Mouse (Mus musculus) CH12.LX (cell line): ENCODE measurements around the gene Dgcr6. TPM values are rescaled to one million over a fixed set of nuclear protein-coding genes. Genes with fewer than 3 reads are reported as not detected.
A peak's percentile ranks its signal among the peaks of the same experiment; 100 is the strongest.

Source experiments
- DNase-seq: peaks from one replicate; pipeline ENCODE4 v3.0.0-alpha.2; 2013; ENCODE audit errors: extremely low read depth
- H3K27ac ChIP-seq: 2 replicates; pipeline ENCODE4 v1.5.1; 2012; ENCODE audit warnings: low read depth, mild to moderate bottlenecking, control low read depth, moderate library complexity; ENCODE audit not compliant: insufficient read depth
- H3K27me3 ChIP-seq: replicated peaks from 2 replicates; pipeline ENCODE3; 2012; ENCODE audit warnings: inconsistent platforms
- H3K36me3 ChIP-seq, 2 experiments: replicated peaks in 1 of 2; 2 replicates each; pipeline versions ENCODE3 to v1.6.1; 2012; ENCODE audit warnings: inconsistent platforms in 1 of 2, low read length in 1 of 2, mild to moderate bottlenecking in 1 of 2, mixed read lengths in 1 of 2, moderate library complexity in 1 of 2; ENCODE audit not compliant: control insufficient read depth in 1 of 2, insufficient read depth in 1 of 2
- H3K4me1 ChIP-seq, 2 experiments: 2 replicates each; pipeline ENCODE4 v1.6.1; 2012; ENCODE audit warnings: inconsistent platforms in 1 of 2, moderate library complexity in 1 of 2; ENCODE audit not compliant: insufficient read depth in 2 of 2, control insufficient read depth in 1 of 2
- H3K4me2 ChIP-seq: 2 replicates; pipeline ENCODE4 v1.6.1; 2012; ENCODE audit warnings: low read depth, mild to moderate bottlenecking, control low read depth; ENCODE audit not compliant: poor library complexity, insufficient read depth, severe bottlenecking
- H3K4me3 ChIP-seq, 3 experiments: fragments of 150-350 bp in 1 of 3; sonication (generic) in 1 of 3; replicated peaks in 1 of 3; 2 replicates each; pipeline versions ENCODE3 to v1.5.1; 2011 to 2012; ENCODE audit warnings: low read depth in 2 of 3, low read length in 2 of 3, mild to moderate bottlenecking in 2 of 3, moderate library complexity in 2 of 3, control low read depth in 1 of 3, improper control_type of control experiment in 1 of 3, inconsistent platforms in 1 of 3, mixed read lengths in 1 of 3; ENCODE audit not compliant: poor library complexity in 1 of 3
- H3K79me2 ChIP-seq: replicated peaks from 2 replicates; pipeline ENCODE4 v1.6.1; 2012; ENCODE audit warnings: mild to moderate bottlenecking, moderate library complexity; ENCODE audit not compliant: control insufficient read depth, poor library complexity, insufficient read depth, severe bottlenecking; ENCODE audit errors: extremely low read depth
- H3K9ac ChIP-seq: 2 replicates; pipeline ENCODE4 v1.6.1; 2012; ENCODE audit warnings: low read depth, mild to moderate bottlenecking, control low read depth, moderate library complexity; ENCODE audit not compliant: insufficient read depth
- H3K9me3 ChIP-seq: replicated peaks from 2 replicates; pipeline ENCODE3; 2012; ENCODE audit warnings: low read length, inconsistent platforms, mixed read lengths
- CHD2 ChIP-seq: IDR thresholded peaks from 2 replicates; pipeline ENCODE4 v1.6.1; 2011; ENCODE audit warnings: low read length, improper control_type of control experiment
- CTCF ChIP-seq, 2 experiments: IDR thresholded peaks in 1 of 2; conservative IDR thresholded peaks in 1 of 2; 2 replicates each; pipeline ENCODE4 v1.5.1; 2011 to 2012; ENCODE audit warnings: low read depth in 2 of 2, low read length in 2 of 2, improper control_type of control experiment in 1 of 2, inconsistent platforms in 1 of 2, mild to moderate bottlenecking in 1 of 2, moderate library complexity in 1 of 2
- E2F4 ChIP-seq: IDR thresholded peaks from 2 replicates; pipeline ENCODE4 v1.6.1; 2011; ENCODE audit warnings: low read depth, low read length, improper control_type of control experiment; ENCODE audit not compliant: insufficient replicate concordance
- EP300 ChIP-seq: IDR thresholded peaks from 2 replicates; pipeline ENCODE4 v1.6.1; 2011; ENCODE audit warnings: low read length, improper control_type of control experiment
- JUN ChIP-seq: IDR thresholded peaks from 2 replicates; pipeline ENCODE4 v1.6.1; 2011; ENCODE audit warnings: low read depth, mild to moderate bottlenecking, low read length, improper control_type of control experiment, moderate library complexity; ENCODE audit not compliant: insufficient read depth
- MAFK ChIP-seq: IDR thresholded peaks from 2 replicates; pipeline ENCODE4 v1.6.1; 2011; ENCODE audit warnings: low read length, improper control_type of control experiment; ENCODE audit not compliant: insufficient replicate concordance
- MAZ ChIP-seq: IDR thresholded peaks from 2 replicates; pipeline ENCODE4 v1.6.1; 2012; ENCODE audit warnings: low read depth, mild to moderate bottlenecking, inconsistent platforms, low read length, improper control_type of control experiment, moderate library complexity
- MEF2A ChIP-seq: IDR thresholded peaks from 2 replicates; pipeline ENCODE4 v1.6.1; 2014; ENCODE audit warnings: low read depth, mild to moderate bottlenecking, inconsistent platforms, low read length, improper control_type of control experiment, borderline replicate concordance
- NELFE ChIP-seq: IDR thresholded peaks from 2 replicates; pipeline ENCODE4 v1.6.1; 2011; ENCODE audit warnings: low read depth, low read length, improper control_type of control experiment
- NRF1 ChIP-seq: IDR thresholded peaks from 2 replicates; pipeline ENCODE4 v1.6.1; 2014; ENCODE audit warnings: low read depth, mild to moderate bottlenecking, inconsistent platforms, low read length, improper control_type of control experiment, moderate library complexity
- POLR2A ChIP-seq: IDR thresholded peaks from 2 replicates; pipeline ENCODE4 v1.6.1; 2011; ENCODE audit warnings: low read depth, mild to moderate bottlenecking, improper control_type of control experiment, low read length
- POLR2AphosphoS2 ChIP-seq: IDR thresholded peaks from 2 replicates; pipeline ENCODE4 v1.6.1; 2011; ENCODE audit warnings: low read depth, low read length, improper control_type of control experiment
- SMC3 ChIP-seq: IDR thresholded peaks from 2 replicates; pipeline ENCODE4 v1.6.1; 2011; ENCODE audit warnings: low read depth, low read length, improper control_type of control experiment
- TBP ChIP-seq: conservative IDR thresholded peaks from 2 replicates; pipeline ENCODE4 v1.6.1; 2011; ENCODE audit warnings: low read depth, low read length, improper control_type of control experiment
- UBTF ChIP-seq: IDR thresholded peaks from 2 replicates; pipeline ENCODE4 v1.6.1; 2012; ENCODE audit warnings: low read depth, mild to moderate bottlenecking, inconsistent platforms, low read length, improper control_type of control experiment, moderate library complexity
- ZC3H11A ChIP-seq: IDR thresholded peaks from 2 replicates; pipeline ENCODE4 v1.6.1; 2012; ENCODE audit warnings: low read depth, mild to moderate bottlenecking, inconsistent platforms, low read length, improper control_type of control experiment
- ZKSCAN1 ChIP-seq: IDR thresholded peaks from 2 replicates; pipeline ENCODE4 v1.6.1; 2012; ENCODE audit warnings: low read depth, inconsistent platforms, low read length, improper control_type of control experiment, borderline replicate concordance
- ZMIZ1 ChIP-seq: IDR thresholded peaks from 2 replicates; pipeline ENCODE4 v1.6.1; 2012; ENCODE audit warnings: low read depth, mild to moderate bottlenecking, inconsistent platforms, low read length, improper control_type of control experiment
- dilution Hi-C: fragments of 300-500 bp; cut with MboI; formaldehyde crosslinking; loops from 2 replicates; pipeline ENCODE4 v1.14.3; 2020; ENCODE audit warnings: low sequenced_read_pairs; ENCODE audit not compliant: extremely low pct_unique_long_range_greater_than_20kb, extremely low pct_ligation_motif_present
- in situ Hi-C: fragments of 300-500 bp; cut with MboI; formaldehyde crosslinking; loops from 3 replicates; pipeline ENCODE4 v1.14.3; 2019; ENCODE audit warnings: low sequenced_read_pairs, low pct_ligation_motif_present, low pct_unique_long_range_greater_than_20kb, mixed read lengths
- polyA plus RNA-seq: library from polyadenylated mRNA; unstranded; fragments of >175 nt; gene quantifications from 2 replicates; pipeline ENCODE4 v1.2.1, GENCODE M21; 2012; ENCODE audit warnings: low read depth; ENCODE audit not compliant: insufficient read length
- total RNA-seq, 2 experiments: library from RNA; depleted of rRNA; stranded (reverse); fragments of 300-350 nt in 1 of 2; fragments of >200 nt in 1 of 2; gene quantifications; 2 replicates each; pipeline ENCODE4 v1.2.3; 2012 to 2014

Dgcr6 gene
- total and polyA plus RNA-seq, 3 experiments = 13.0 to 41.5 (median 32.4) TPM

DNA sequence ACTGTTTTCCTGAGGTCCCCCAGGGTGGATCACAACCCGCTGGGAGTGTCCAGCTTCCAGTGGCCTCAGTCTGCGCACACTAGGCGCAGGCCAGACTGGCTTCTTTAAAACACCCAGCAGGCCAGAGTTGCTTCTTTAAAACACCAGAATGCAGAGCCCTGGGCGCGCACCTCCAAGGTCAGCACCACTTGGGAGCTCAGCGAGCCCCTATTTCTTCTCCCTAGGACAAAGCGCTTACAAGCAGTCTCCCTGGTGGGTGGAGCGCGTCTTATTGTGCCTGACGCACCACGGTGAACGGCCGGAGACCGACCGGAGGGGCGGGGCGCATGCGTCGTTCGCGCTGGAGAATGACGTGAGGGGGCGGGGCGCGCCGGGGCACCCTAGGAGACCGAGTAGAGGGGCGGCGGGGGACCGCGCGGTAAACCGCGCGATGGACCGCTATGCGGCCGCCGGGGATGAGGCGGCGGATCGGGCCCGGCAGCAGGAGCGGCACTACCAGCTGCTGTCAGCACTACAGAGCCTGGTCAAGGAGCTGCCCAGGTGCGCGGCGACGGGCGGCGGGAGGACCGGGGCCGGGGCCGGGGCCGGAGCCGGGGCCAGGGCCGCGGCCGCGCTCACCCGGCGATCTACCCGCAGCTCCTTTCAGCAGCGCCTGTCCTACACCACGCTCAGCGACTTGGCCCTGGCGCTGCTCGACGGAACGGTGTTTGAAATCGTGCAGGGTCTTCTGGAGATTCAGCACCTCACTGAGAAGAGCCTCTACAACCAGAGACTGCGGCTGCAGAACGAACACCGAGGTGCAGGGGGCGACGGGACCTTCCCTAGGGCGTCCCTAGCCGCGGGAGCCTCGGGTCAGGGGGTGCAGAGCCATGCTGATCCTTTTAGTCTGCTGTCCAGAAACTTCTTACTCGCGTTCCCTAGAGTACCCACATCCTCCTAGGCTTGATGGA, 13.7 kb downstream of the Dgcr6 start (continued):
- no peak for TF ChIP-seq ZKSCAN1
- TF ChIP-seq JUN = no peak
- no peak for TF ChIP-seq EP300
- TF ChIP-seq MAZ = peak; percentile 80
- TF ChIP-seq E2F4 = no peak
- TF ChIP-seq ZC3H11A = no peak
- TF ChIP-seq MEF2A = 0 out of 2 replicates have a peak, but pooled peaks have one; percentile 11
- TF ChIP-seq NRF1 = peak; percentile 89
- TF ChIP-seq POLR2A = peak; percentile 88
- no peak for TF ChIP-seq SMC3
- no peak for TF ChIP-seq POLR2AphosphoS2
- TF ChIP-seq MAFK = no peak
- 0 out of 2 replicates have a peak, but pooled peaks have one; percentile 57 for TF ChIP-seq TBP
- TF ChIP-seq NELFE = peak; percentile 88
- TF ChIP-seq ZMIZ1 = peak; percentile 63; the same call in 1 of the 2 replicates

DNA sequence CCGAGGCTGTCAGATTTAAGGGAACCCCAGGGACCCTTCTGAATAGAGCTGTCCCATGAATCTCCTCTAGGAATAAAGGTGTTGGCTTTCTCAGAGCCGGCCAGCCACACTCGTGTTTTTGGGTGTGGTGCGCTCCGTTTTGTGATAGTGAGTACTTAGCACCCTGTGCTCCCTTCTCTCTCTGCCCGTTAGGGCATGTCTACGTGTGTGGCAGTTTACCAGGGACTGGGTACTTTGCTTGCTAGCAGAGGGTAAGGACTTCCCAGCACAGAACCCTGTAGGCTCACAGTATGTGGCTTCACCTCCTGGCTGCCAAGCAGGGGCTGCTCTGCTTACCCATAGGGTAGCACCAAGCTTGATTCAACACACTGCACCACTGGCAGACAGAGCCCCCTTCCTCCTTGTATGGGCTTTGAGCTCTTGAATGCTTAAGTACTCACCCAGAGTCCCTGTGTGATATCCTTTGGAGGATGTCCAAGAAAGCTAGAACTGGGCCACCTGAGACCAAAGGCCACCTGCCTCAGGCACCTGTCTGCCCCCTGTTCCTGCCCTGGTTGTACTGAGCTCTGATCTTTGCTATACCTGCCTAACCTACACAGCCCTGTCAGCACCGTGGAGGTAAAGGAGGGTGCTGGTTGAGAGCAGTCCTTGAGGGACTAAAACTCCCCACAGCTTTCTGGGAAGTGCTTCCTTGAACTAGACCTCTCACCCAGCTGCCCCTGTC, 16.2 kb downstream of the Dgcr6 start:
- dilution Hi-C loops = no loop called here
- Histone ChIP-seq H3K79me2 (no peaks in the 10 kb centered on the region), H3K36me3 (peaks cover 33 to 54% of the 10 kb centered on the region in 2 experiments), H3K9ac (no peak overlapping the region), H3K4me1 (peaks cover 0 to 9% of the 10 kb centered on the region in 2 experiments; a peak in 2 of 4 replicates), H3K27ac (no peak overlapping the region), H3K9me3 (no peaks in the 10 kb centered on the region), H3K4me3 (no peak overlapping the region), H3K27me3 (peaks cover 17% of the 10 kb centered on the region), H3K4me2 (no peak overlapping the region)
- in situ Hi-C loops = no loop called here
- TF ChIP-seq NRF1 = no peak
- DNase-seq = no peak

DNA sequence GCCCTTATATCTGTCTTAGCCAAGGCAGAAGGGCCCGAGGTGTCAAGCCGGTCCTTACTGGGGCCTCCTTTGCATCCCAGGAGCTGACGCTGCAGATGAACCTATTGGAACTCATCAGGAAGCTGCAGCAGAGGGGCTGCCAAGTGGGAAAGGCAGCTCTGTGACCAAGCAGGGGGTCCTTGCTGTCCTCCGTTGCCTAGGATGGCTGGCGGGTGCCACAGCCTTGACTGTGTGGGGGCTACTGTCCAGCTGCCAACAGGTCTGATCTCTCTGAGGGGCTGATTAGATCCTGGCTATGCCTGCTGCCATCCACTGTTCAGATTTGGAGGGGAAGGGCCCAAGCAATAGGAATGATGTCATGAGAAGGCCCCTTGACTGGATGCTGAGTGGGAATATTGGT, 18.1 kb downstream of the Dgcr6 start:
- dilution Hi-C loops = no loop called here
- Histone ChIP-seq H3K36me3 (peaks cover 33 to 56% of the 10 kb centered on the region in 2 experiments), H3K4me1 (peaks cover 2 to 15% of the 10 kb centered on the region in 2 experiments; a peak in 2 of 4 replicates), H3K27ac (no peak overlapping the region), H3K4me2 (no peak overlapping the region), H3K79me2 (no peaks in the 10 kb centered on the region), H3K9ac (no peak overlapping the region), H3K4me3 (no peak overlapping the region), H3K27me3 (peaks cover 2% of the 10 kb centered on the region), H3K9me3 (no peaks in the 10 kb centered on the region)
- in situ Hi-C loops = no loop called here
- DNase-seq = no peak
- TF ChIP-seq CTCF (conservative IDR thresholded peaks at IDR 0.05 in 1 of 2, IDR thresholded peaks at IDR 0.05 in 1 of 2; ENCODE audit: low read depth in 2 of 2, low read length in 2 of 2) (no peak), UBTF (no peak), CHD2 (no peak)
